Mouse (Mus musculus) spleen, adult 18-20 months (tissue): ENCODE measurements around the gene Cd6.

Experiments used
- DNase-seq, 2 experiments: peaks; one replicate each; pipeline ENCODE4 v3.0.0; 2022; ENCODE audit warnings: mixed read lengths in 2 of 2

Gene Cd6

GRCm38 (mm10) chr19:10759983-10760831 is 69.7 kb downstream of the Cd6 start:
- DNase-seq = no peak

- no peak for DNase-seq
Measured at GRCm38 (mm10) chr19:10759525-10759924, 70.3 kb downstream of the Cd6 start.

- DNase-seq = no peak
Measured at GRCm38 (mm10) chr19:10758708-10759107, 71.2 kb downstream of the Cd6 start.

- no peak for DNase-seq
Measured at GRCm38 (mm10) chr19:10757526-10757925, 72.3 kb downstream of the Cd6 start.

- DNase-seq = no peak
Measured at GRCm38 (mm10) chr19:10757125-10757524, 72.7 kb downstream of the Cd6 start.

GRCm38 (mm10) chr19:10752646-10753045 is 77.2 kb downstream of the Cd6 start:
- no peak for DNase-seq

GRCm38 (mm10) chr19:10752106-10752505 is 77.8 kb downstream of the Cd6 start:
- no peak for DNase-seq

GRCm38 (mm10) chr19:10751607-10752006 is 78.3 kb downstream of the Cd6 start:
- DNase-seq = no peak

- no peak for DNase-seq
Measured at GRCm38 (mm10) chr19:10750161-10750560, 79.7 kb downstream of the Cd6 start.

GRCm38 (mm10) chr19:10749295-10749694 is 80.6 kb downstream of the Cd6 start:
- DNase-seq = no peak

GRCm38 (mm10) chr19:10748401-10749102 is 81.3 kb downstream of the Cd6 start:
- no peak for DNase-seq

GRCm38 (mm10) chr19:10747718-10748117 is 82.1 kb downstream of the Cd6 start:
- DNase-seq = no peak

GRCm38 (mm10) chr19:10747182-10747581 is 82.7 kb downstream of the Cd6 start:
- DNase-seq = no peak

GRCm38 (mm10) chr19:10742565-10742964 is 87.3 kb downstream of the Cd6 start:
- no peak for DNase-seq

- DNase-seq = no peak
Measured at GRCm38 (mm10) chr19:10742145-10742544, 87.7 kb downstream of the Cd6 start.

GRCm38 (mm10) chr19:10740641-10741440 is 89.0 kb downstream of the Cd6 start:
- peak in 1 of 2 experiments; percentile 40 for DNase-seq

- DNase-seq = no peak
Measured at GRCm38 (mm10) chr19:10739916-10740315, 89.9 kb downstream of the Cd6 start.
